Mouse (Mus musculus): Measurements from ENCODE around the gene Sgms1. TPM values are rescaled to one million over a fixed set of nuclear protein-coding genes. Genes with fewer than 3 reads are reported as not detected.

Sgms1 gene
- polyA plus RNA-seq, 1 experiment from 2014 or later = 21.5 TPM

DNA sequence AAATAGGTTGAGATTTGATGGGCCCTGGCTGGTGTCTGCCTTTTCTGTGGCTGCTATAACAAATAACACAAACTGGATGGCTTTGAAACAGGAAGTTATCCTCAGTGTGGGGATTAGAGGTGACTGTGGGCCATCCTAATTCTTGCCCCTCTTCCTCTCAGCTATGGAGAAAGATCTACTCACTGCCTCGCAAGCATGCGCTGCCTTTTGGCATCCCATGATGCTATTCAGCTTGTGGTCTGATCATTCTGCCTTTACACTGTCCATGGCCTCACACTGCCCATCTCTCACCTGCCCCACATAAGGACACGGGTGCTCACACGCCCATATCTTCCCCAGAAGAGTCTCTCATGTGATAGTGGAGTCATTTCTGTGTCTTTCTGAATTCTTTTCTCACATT is 213.5 kb downstream of the Sgms1 start:
- no peak for ATAC-seq (replicated peaks)
- Histone ChIP-seq H3K36me3 (replicated peaks) (no peaks in the 10 kb centered on the region), H3K4me1 (no peaks in the 10 kb centered on the region), H3K4me2 (no peak overlapping the region), H3K4me3 (no peak overlapping the region), H3K9ac (no peak overlapping the region), H3K27me3 (replicated peaks) (no peaks in the 10 kb centered on the region), H3K9me3 (no peaks in the 10 kb centered on the region), H3K27ac (no peak overlapping the region)
- WGBS = 93% methylated on average over 4 of the region's 4 CpGs

- Histone ChIP-seq H3K9ac (no peak overlapping the region), H3K27me3 (replicated peaks) (no peaks in the 10 kb centered on the region), H3K4me2 (no peak overlapping the region), H3K4me3 (no peak overlapping the region), H3K4me1 (no peaks in the 10 kb centered on the region), H3K27ac (no peak overlapping the region), H3K36me3 (replicated peaks) (no peaks in the 10 kb centered on the region), H3K9me3 (no peaks in the 10 kb centered on the region)
- no peak for ATAC-seq (replicated peaks)
- 96% methylated on average over 7 of the region's 7 CpGs for WGBS
Measured at GRCm38 (mm10) chr19:32175013-32175412, 214.5 kb downstream of the Sgms1 start.

DNA sequence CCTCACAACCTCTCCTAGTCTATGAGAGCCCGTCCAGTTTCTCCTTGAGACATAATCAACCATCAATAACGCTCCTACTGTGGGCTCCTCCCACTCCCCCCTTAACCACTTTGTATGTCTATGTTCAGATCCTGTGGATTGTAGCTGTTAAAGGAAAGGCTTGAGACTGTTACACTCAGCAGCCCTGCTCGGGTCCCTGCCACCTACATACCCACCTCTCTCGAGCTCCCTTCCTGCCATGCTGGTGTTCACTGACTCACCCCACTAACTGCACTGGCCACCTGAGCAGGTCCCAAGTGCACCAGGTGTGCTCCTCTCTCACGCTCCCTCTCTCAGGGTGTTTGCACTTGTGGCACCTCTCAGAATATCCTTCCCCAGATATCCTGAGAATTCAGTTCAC is 215.0 kb downstream of the Sgms1 start:
- Histone ChIP-seq H3K9ac (no peak overlapping the region), H3K27me3 (replicated peaks) (no peaks in the 10 kb centered on the region), H3K4me2 (no peak overlapping the region), H3K27ac (no peak overlapping the region), H3K36me3 (replicated peaks) (no peaks in the 10 kb centered on the region), H3K4me3 (no peak overlapping the region), H3K9me3 (no peaks in the 10 kb centered on the region), H3K4me1 (no peaks in the 10 kb centered on the region)
- ATAC-seq (replicated peaks) = no peak
- 83% methylated on average over 5 of the region's 5 CpGs for WGBS

- Histone ChIP-seq H3K27ac (no peak overlapping the region), H3K4me1 (no peaks in the 10 kb centered on the region), H3K9me3 (no peaks in the 10 kb centered on the region), H3K4me2 (no peak overlapping the region), H3K9ac (no peak overlapping the region), H3K36me3 (replicated peaks) (no peaks in the 10 kb centered on the region), H3K27me3 (replicated peaks) (no peaks in the 10 kb centered on the region), H3K4me3 (no peak overlapping the region)
- WGBS = 48% methylated on average over 6 of the region's 6 CpGs
- no peak for ATAC-seq (replicated peaks)
Measured at GRCm38 (mm10) chr19:32173522-32174184, 215.9 kb downstream of the Sgms1 start.

GRCm38 (mm10) chr19:32172511-32172981 is 217.0 kb downstream of the Sgms1 start:
- WGBS = 90% methylated on average over 5 of the region's 5 CpGs
- H3K9ac ChIP-seq = no peak overlapping the region
- H3K4me2 ChIP-seq = no peak overlapping the region
- H3K27me3 ChIP-seq (replicated peaks) = no peaks in the 10 kb centered on the region
- H3K36me3 ChIP-seq (replicated peaks) = no peaks in the 10 kb centered on the region
- H3K4me3 ChIP-seq = no peak overlapping the region
- no peaks in the 10 kb centered on the region for H3K9me3 ChIP-seq
- H3K4me1 ChIP-seq = no peaks in the 10 kb centered on the region
- ATAC-seq (replicated peaks) = no peak
- no peak overlapping the region for H3K27ac ChIP-seq

GRCm38 (mm10) chr19:32171981-32172380 is 217.5 kb downstream of the Sgms1 start:
- Histone ChIP-seq H3K9me3 (no peaks in the 10 kb centered on the region), H3K4me1 (no peaks in the 10 kb centered on the region), H3K27me3 (replicated peaks) (no peaks in the 10 kb centered on the region), H3K36me3 (replicated peaks) (no peaks in the 10 kb centered on the region), H3K27ac (no peak overlapping the region), H3K9ac (no peak overlapping the region), H3K4me3 (no peak overlapping the region), H3K4me2 (no peak overlapping the region)
- no peak for ATAC-seq (replicated peaks)
- 91% methylated on average over 7 of the region's 7 CpGs for WGBS

DNA sequence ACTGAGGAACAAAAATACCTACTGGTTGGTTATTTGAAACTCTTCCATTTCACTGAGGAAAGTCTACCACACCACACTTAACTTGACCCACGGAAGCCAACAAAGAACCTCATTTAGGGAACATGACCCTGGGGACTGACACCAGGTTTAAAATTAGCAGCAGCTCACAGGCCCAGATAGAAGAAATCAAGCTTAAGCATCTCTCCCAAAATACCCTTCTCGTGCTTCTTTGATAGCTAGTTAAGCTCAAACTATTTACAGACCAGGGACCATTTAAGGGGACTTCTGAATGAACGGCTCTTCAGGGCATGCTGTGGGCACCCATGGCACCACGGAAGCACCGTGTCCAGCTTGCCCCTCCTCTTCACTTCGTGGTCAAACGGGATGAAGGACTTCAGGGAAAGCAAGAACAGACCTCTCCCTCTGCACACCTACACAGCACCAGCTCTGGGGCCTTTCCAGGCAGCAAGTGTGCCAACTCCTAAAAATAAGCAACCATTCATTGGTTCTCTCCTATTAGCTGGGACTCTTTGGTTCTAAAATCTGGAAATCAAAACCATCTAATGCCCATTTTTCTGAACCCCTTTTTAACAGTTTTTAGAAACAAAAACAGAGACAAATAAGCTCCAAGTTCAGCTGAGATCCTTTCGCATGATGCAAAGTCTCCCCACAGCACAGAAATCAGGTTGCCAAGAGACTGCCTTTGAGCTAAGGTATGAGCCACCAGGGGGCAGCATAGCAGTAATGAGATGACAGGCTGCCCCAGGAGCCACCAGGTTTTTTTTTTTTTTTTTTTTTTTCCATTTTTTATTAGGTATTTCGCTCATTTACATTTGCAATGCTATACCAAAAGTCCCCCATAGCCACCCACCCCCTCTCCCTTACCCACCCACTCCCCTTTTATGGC is 219.6 kb downstream of the Sgms1 start:
- Histone ChIP-seq H3K9me3 (no peaks in the 10 kb centered on the region), H3K4me2 (no peak overlapping the region), H3K27me3 (replicated peaks) (no peaks in the 10 kb centered on the region), H3K27ac (no peak overlapping the region), H3K4me1 (no peaks in the 10 kb centered on the region), H3K9ac (no peak overlapping the region), H3K4me3 (no peak overlapping the region), H3K36me3 (replicated peaks) (no peaks in the 10 kb centered on the region)
- 84% methylated on average over 8 of the region's 9 CpGs for WGBS
- ATAC-seq (replicated peaks) = no peak

DNA sequence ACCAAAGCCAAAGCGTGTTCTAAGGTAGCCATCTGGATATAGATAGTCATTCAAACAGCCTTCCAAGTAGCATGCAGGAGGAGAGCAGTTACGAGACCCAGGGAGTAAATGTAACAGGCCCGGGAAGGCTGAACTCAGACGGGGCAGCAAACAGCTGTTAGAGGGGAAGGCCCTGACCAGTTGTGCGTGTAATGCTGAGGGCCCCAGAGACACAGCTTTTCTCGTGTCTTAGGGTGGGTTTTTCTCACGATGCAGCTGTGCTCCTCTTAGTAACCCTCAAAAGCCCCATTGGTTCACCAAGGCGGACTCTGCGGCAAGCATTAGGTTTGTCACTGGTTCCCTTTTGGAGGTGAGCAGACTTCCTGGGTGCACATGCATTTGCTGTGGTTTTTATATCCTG is 221.5 kb downstream of the Sgms1 start:
- no peak overlapping the region for H3K4me3 ChIP-seq
- WGBS = 84% methylated on average over 9 of the region's 9 CpGs
- H3K36me3 ChIP-seq (replicated peaks) = no peaks in the 10 kb centered on the region
- H3K9ac ChIP-seq = no peak overlapping the region
- no peaks in the 10 kb centered on the region for H3K9me3 ChIP-seq
- no peaks in the 10 kb centered on the region for H3K27me3 ChIP-seq (replicated peaks)
- no peak overlapping the region for H3K4me2 ChIP-seq
- no peaks in the 10 kb centered on the region for H3K4me1 ChIP-seq
- no peak overlapping the region for H3K27ac ChIP-seq
- no peak for ATAC-seq (replicated peaks)

DNA sequence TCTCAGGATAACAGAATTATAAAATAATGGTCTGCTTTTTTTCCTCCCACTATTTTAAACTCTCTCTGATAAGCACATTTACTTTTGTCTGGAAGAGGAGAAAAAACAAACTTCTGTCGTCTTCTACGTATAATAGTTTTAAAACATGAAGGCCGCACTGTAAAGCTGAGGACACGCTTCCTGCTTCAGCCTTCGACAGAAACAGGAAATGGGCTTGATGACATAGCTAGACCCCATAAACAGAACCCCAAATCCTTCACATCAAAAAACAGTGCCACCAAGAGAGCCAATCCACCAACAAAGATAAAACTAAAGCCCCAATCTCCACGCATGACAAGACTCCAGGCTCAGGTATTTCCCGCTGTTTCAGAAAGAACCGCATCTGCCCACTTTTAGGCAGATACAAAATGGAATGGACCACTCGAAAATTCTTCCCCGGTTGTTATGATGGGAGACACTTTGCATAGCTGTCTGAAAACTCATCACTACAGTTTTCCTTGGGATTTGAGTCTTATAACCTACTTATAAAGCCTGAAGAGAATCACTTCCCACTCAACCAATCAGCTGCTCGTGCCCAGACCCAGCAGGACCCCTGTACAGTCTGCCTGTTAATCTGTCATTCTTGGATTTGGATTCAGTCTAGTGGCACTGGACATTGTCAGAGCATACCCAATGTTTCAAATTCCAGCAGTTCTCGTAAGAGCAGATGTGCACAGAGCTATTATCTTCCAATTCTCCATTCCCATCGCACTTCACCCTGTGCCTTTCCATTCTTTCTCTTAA is 222.5 kb downstream of the Sgms1 start:
- Histone ChIP-seq H3K4me2 (no peak overlapping the region), H3K27ac (no peak overlapping the region), H3K36me3 (replicated peaks) (no peaks in the 10 kb centered on the region), H3K9ac (no peak overlapping the region), H3K27me3 (replicated peaks) (no peaks in the 10 kb centered on the region), H3K4me1 (no peaks in the 10 kb centered on the region), H3K4me3 (no peak overlapping the region), H3K9me3 (no peaks in the 10 kb centered on the region)
- ATAC-seq (replicated peaks) = no peak
- WGBS = 91% methylated on average over 13 of the region's 13 CpGs

DNA sequence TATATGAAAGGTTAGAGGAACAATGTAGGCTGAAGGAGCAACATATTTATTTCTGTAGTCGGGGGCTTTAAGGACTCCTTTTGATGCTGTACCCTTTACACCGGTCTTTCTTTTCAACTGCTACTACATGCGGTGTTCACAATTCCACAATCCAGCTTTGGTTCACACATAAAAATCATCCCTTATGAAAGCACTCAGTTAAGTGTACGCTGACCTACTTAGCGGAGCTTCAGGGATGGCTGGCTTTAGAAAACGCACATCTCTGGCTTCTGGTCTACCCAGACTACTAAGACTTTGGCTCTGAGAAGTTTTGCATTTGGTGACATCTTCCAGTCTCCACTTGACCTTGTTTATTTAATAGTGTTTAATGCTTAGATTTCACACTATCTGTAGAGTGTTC is 223.8 kb downstream of the Sgms1 start:
- 80% methylated on average over 6 of the region's 6 CpGs for WGBS
- Histone ChIP-seq H3K27me3 (replicated peaks) (no peaks in the 10 kb centered on the region), H3K4me2 (no peak overlapping the region), H3K4me1 (no peaks in the 10 kb centered on the region), H3K27ac (no peak overlapping the region), H3K9ac (no peak overlapping the region), H3K9me3 (no peaks in the 10 kb centered on the region), H3K4me3 (no peak overlapping the region), H3K36me3 (replicated peaks) (no peaks in the 10 kb centered on the region)
- no peak; the same call in 1 of the 2 replicates for ATAC-seq (replicated peaks)

GRCm38 (mm10) chr19:32164128-32164527 is 225.4 kb downstream of the Sgms1 start:
- Histone ChIP-seq H3K4me2 (no peak overlapping the region), H3K27me3 (replicated peaks) (no peaks in the 10 kb centered on the region), H3K36me3 (replicated peaks) (peaks cover 3% of the 10 kb centered on the region; the same call in 1 of the 2 replicates), H3K9me3 (no peaks in the 10 kb centered on the region), H3K4me3 (no peak overlapping the region), H3K9ac (no peak overlapping the region), H3K4me1 (no peaks in the 10 kb centered on the region), H3K27ac (no peak overlapping the region)
- no peak for ATAC-seq (replicated peaks)
- 93% methylated on average over 4 of the region's 4 CpGs for WGBS

GRCm38 (mm10) chr19:32159944-32160343 is 229.6 kb downstream of the Sgms1 start:
- peaks cover 6% of the 10 kb centered on the region; the same call in 1 of the 2 replicates for H3K36me3 ChIP-seq (replicated peaks)
- H3K4me3 ChIP-seq = no peak overlapping the region
- H3K4me2 ChIP-seq = no peak overlapping the region
- H3K27me3 ChIP-seq (replicated peaks) = no peaks in the 10 kb centered on the region
- ATAC-seq (replicated peaks) = no peak
- WGBS = 94% methylated on average over 7 of the region's 7 CpGs
- H3K4me1 ChIP-seq = no peaks in the 10 kb centered on the region
- no peaks in the 10 kb centered on the region for H3K9me3 ChIP-seq
- H3K27ac ChIP-seq = no peak overlapping the region
- no peak overlapping the region for H3K9ac ChIP-seq

Data from midbrain, embryonic 15.5 days (tissue).